Mouse (Mus musculus): Measurements from ENCODE around the gene Cdk8. TPM values are rescaled to one million over a fixed set of nuclear protein-coding genes. Genes with fewer than 3 reads are reported as not detected.
A peak's percentile ranks its signal among the peaks of the same experiment; 100 is the strongest.

Gene Cdk8
- polyA plus RNA-seq, 1 experiment from 2014 or later = 23.4 TPM

- Histone ChIP-seq H3K4me1 (replicated peaks) (no peaks in the 10 kb centered on the region), H3K27ac (no peak overlapping the region), H3K4me3 (no peak overlapping the region), H3K9me3 (no peaks in the 10 kb centered on the region), H3K27me3 (ENCODE audit: insufficient read depth, poor library complexity, severe bottlenecking) (no peaks in the 10 kb centered on the region), H3K36me3 (peaks cover 81% of the 10 kb centered on the region)
- WGBS = 89% methylated on average over 5 of the region's 5 CpGs
- no peak for DNase-seq (ENCODE audit: low spot score)
These were observed 62.1 kb downstream of the Cdk8 start for GRCm38 (mm10) chr5:146292896-146293680.

GRCm38 (mm10) chr5:146293919-146294700 lies 63.1 kb downstream of the Cdk8 start:
- no peak overlapping the region for H3K4me3 ChIP-seq
- H3K27me3 ChIP-seq (ENCODE audit: insufficient read depth, poor library complexity, severe bottlenecking) = no peaks in the 10 kb centered on the region
- no peaks in the 10 kb centered on the region for H3K4me1 ChIP-seq (replicated peaks)
- H3K9me3 ChIP-seq = no peaks in the 10 kb centered on the region
- peaks cover 82% of the 10 kb centered on the region for H3K36me3 ChIP-seq
- WGBS = 92% methylated on average over 11 of the region's 11 CpGs
- no peak overlapping the region for H3K27ac ChIP-seq
- DNase-seq (ENCODE audit: low spot score) = no peak

GRCm38 (mm10) chr5:146294834-146295233 lies 63.8 kb downstream of the Cdk8 start:
- peaks cover 82% of the 10 kb centered on the region for H3K36me3 ChIP-seq
- 93% methylated on average over 5 of the region's 5 CpGs for WGBS

GRCm38 (mm10) chr5:146298807-146299519 lies 67.9 kb downstream of the Cdk8 start:
- no peak for DNase-seq (ENCODE audit: low spot score)
- H3K4me1 ChIP-seq (replicated peaks) = no peaks in the 10 kb centered on the region
- WGBS = 92% methylated on average over 13 of the region's 13 CpGs
- no peaks in the 10 kb centered on the region for H3K27me3 ChIP-seq (ENCODE audit: insufficient read depth, poor library complexity, severe bottlenecking)
- peaks cover 90% of the 10 kb centered on the region for H3K36me3 ChIP-seq
- no peaks in the 10 kb centered on the region for H3K9me3 ChIP-seq
- no peak overlapping the region for H3K27ac ChIP-seq
- no peak overlapping the region for H3K4me3 ChIP-seq

More at GRCm38 (mm10) chr5:146294834-146295233, 63.8 kb downstream of the Cdk8 start:
- H3K4me1 ChIP-seq (replicated peaks) = no peaks in the 10 kb centered on the region
- no peak overlapping the region for H3K27ac ChIP-seq
- no peak for DNase-seq (ENCODE audit: low spot score)
- H3K27me3 ChIP-seq (ENCODE audit: insufficient read depth, poor library complexity, severe bottlenecking) = no peaks in the 10 kb centered on the region
- no peaks in the 10 kb centered on the region for H3K9me3 ChIP-seq
- no peak overlapping the region for H3K4me3 ChIP-seq

- no peak for DNase-seq (ENCODE audit: low spot score)
- Histone ChIP-seq H3K36me3 (peaks cover 91% of the 10 kb centered on the region), H3K27ac (no peak overlapping the region), H3K27me3 (ENCODE audit: insufficient read depth, poor library complexity, severe bottlenecking) (no peaks in the 10 kb centered on the region), H3K4me1 (replicated peaks) (no peaks in the 10 kb centered on the region), H3K4me3 (no peak overlapping the region), H3K9me3 (no peaks in the 10 kb centered on the region)
- 94% methylated on average over 8 of the region's 8 CpGs for WGBS
These were observed 68.5 kb downstream of the Cdk8 start for GRCm38 (mm10) chr5:146299520-146299870.

GRCm38 (mm10) chr5:146303470-146303869 lies 72.4 kb downstream of the Cdk8 start:
- H3K27ac ChIP-seq = no peak overlapping the region
- no peaks in the 10 kb centered on the region for H3K4me1 ChIP-seq (replicated peaks)
- H3K9me3 ChIP-seq = no peaks in the 10 kb centered on the region
- H3K27me3 ChIP-seq (ENCODE audit: insufficient read depth, poor library complexity, severe bottlenecking) = no peaks in the 10 kb centered on the region
- H3K36me3 ChIP-seq = peaks cover 76% of the 10 kb centered on the region
- 89% methylated on average over 5 of the region's 5 CpGs for WGBS
- H3K4me3 ChIP-seq = no peak overlapping the region
- DNase-seq (ENCODE audit: low spot score) = peak; percentile 52

GRCm38 (mm10) chr5:146307046-146307743 lies 76.2 kb downstream of the Cdk8 start:
- Histone ChIP-seq H3K27ac (no peak overlapping the region), H3K4me3 (no peak overlapping the region), H3K9me3 (no peaks in the 10 kb centered on the region), H3K27me3 (ENCODE audit: insufficient read depth, poor library complexity, severe bottlenecking) (no peaks in the 10 kb centered on the region), H3K4me1 (replicated peaks) (no peaks in the 10 kb centered on the region), H3K36me3 (peaks cover 40% of the 10 kb centered on the region)
- WGBS = 88% methylated on average over 8 of the region's 8 CpGs
- no peak for DNase-seq (ENCODE audit: low spot score)

GRCm38 (mm10) chr5:146307744-146308096 lies 76.7 kb downstream of the Cdk8 start:
- no peak for DNase-seq (ENCODE audit: low spot score)
- Histone ChIP-seq H3K4me1 (replicated peaks) (no peaks in the 10 kb centered on the region), H3K4me3 (no peak overlapping the region), H3K36me3 (peaks cover 40% of the 10 kb centered on the region), H3K27me3 (ENCODE audit: insufficient read depth, poor library complexity, severe bottlenecking) (no peaks in the 10 kb centered on the region), H3K9me3 (no peaks in the 10 kb centered on the region), H3K27ac (no peak overlapping the region)
- 92% methylated on average over 4 of the region's 4 CpGs for WGBS

- 90% methylated on average over 6 of the region's 6 CpGs for WGBS
- no peaks in the 10 kb centered on the region for H3K36me3 ChIP-seq
- no peaks in the 10 kb centered on the region for H3K9me3 ChIP-seq
- DNase-seq (ENCODE audit: low spot score) = no peak
- H3K27me3 ChIP-seq (ENCODE audit: insufficient read depth, poor library complexity, severe bottlenecking) = no peaks in the 10 kb centered on the region
- peaks cover 12% of the 10 kb centered on the region for H3K4me1 ChIP-seq (replicated peaks)
- no peak overlapping the region for H3K4me3 ChIP-seq
- H3K27ac ChIP-seq = 0 out of 2 replicates have a peak overlapping the region, but pooled peaks have one; percentile 29
These were observed 83.5 kb downstream of the Cdk8 start for GRCm38 (mm10) chr5:146314538-146314937.

GRCm38 (mm10) chr5:146315268-146315921 lies 84.4 kb downstream of the Cdk8 start:
- WGBS = 68% methylated on average over 14 of the region's 14 CpGs
- Histone ChIP-seq H3K4me1 (replicated peaks) (peaks cover 12% of the 10 kb centered on the region), H3K36me3 (no peaks in the 10 kb centered on the region), H3K4me3 (no peak overlapping the region), H3K27me3 (ENCODE audit: insufficient read depth, poor library complexity, severe bottlenecking) (no peaks in the 10 kb centered on the region), H3K9me3 (no peaks in the 10 kb centered on the region), H3K27ac (no peak overlapping the region; the same call in 1 of the 2 replicates)
- peak; percentile 16 for DNase-seq (ENCODE audit: low spot score)

- H3K27me3 ChIP-seq (ENCODE audit: insufficient read depth, poor library complexity, severe bottlenecking) = no peaks in the 10 kb centered on the region
- no peaks in the 10 kb centered on the region for H3K9me3 ChIP-seq
- no peak overlapping the region for H3K4me3 ChIP-seq
- no peak for DNase-seq (ENCODE audit: low spot score)
- no peaks in the 10 kb centered on the region for H3K36me3 ChIP-seq
- no peak overlapping the region for H3K27ac ChIP-seq
- 91% methylated on average over 5 of the region's 5 CpGs for WGBS
- peaks cover 12% of the 10 kb centered on the region for H3K4me1 ChIP-seq (replicated peaks)
These were observed 85.3 kb downstream of the Cdk8 start for GRCm38 (mm10) chr5:146316316-146316715.

- H3K4me1 ChIP-seq (replicated peaks) = peaks cover 12% of the 10 kb centered on the region
- DNase-seq (ENCODE audit: low spot score) = no peak
- H3K27me3 ChIP-seq (ENCODE audit: insufficient read depth, poor library complexity, severe bottlenecking) = no peaks in the 10 kb centered on the region
- no peaks in the 10 kb centered on the region for H3K9me3 ChIP-seq
- WGBS = 79% methylated on average over 5 of the region's 5 CpGs
- no peak overlapping the region for H3K4me3 ChIP-seq
- H3K36me3 ChIP-seq = no peaks in the 10 kb centered on the region
- H3K27ac ChIP-seq = no peak overlapping the region
These were observed 87.0 kb downstream of the Cdk8 start for GRCm38 (mm10) chr5:146318051-146318450.

Data from hindbrain, embryonic 10.5 days (tissue).